Mouse (Mus musculus) CH12.LX (cell line): ENCODE measurements at regions not wholly inside any gene's neighbourhood (a gene's known extent, or its start where the extent isn't known, plus 50 kb on each side); places are given as distances from the start of the nearest gene placed in this dataset.

ENCODE experiments used
- CHD1 ChIP-seq: IDR thresholded peaks from 2 replicates; pipeline ENCODE4 v1.6.1; 2012; ENCODE audit warnings: low read depth, low read length, improper control_type of control experiment, inconsistent platforms
- CHD2 ChIP-seq: IDR thresholded peaks from 2 replicates; pipeline ENCODE4 v1.6.1; 2011; ENCODE audit warnings: low read length, improper control_type of control experiment
- CTCF ChIP-seq, 2 experiments: IDR thresholded peaks in 1 of 2; conservative IDR thresholded peaks in 1 of 2; 2 replicates each; pipeline ENCODE4 v1.5.1; 2011 to 2012; ENCODE audit warnings: low read depth in 2 of 2, low read length in 2 of 2, improper control_type of control experiment in 1 of 2, inconsistent platforms in 1 of 2, mild to moderate bottlenecking in 1 of 2, moderate library complexity in 1 of 2
- EP300 ChIP-seq: IDR thresholded peaks from 2 replicates; pipeline ENCODE4 v1.6.1; 2011; ENCODE audit warnings: low read length, improper control_type of control experiment
- ETS1 ChIP-seq: conservative IDR thresholded peaks from 2 replicates; pipeline ENCODE4 v1.6.1; 2012; ENCODE audit warnings: low read depth, mild to moderate bottlenecking, inconsistent platforms, low read length, improper control_type of control experiment, moderate library complexity
- GABPA ChIP-seq: IDR thresholded peaks from 2 replicates; pipeline ENCODE4 v1.6.1; 2012; ENCODE audit warnings: low read depth, low read length, improper control_type of control experiment, inconsistent platforms; ENCODE audit not compliant: insufficient replicate concordance
- KAT2A ChIP-seq: IDR thresholded peaks from 2 replicates; pipeline ENCODE4 v1.6.1; 2012; ENCODE audit warnings: low read length, improper control_type of control experiment, inconsistent platforms; ENCODE audit not compliant: insufficient replicate concordance
- MAX ChIP-seq: IDR thresholded peaks from 2 replicates; pipeline ENCODE4 v1.6.1; 2011; ENCODE audit warnings: low read length, improper control_type of control experiment
- MEF2A ChIP-seq: IDR thresholded peaks from 2 replicates; pipeline ENCODE4 v1.6.1; 2014; ENCODE audit warnings: low read depth, mild to moderate bottlenecking, inconsistent platforms, low read length, improper control_type of control experiment, borderline replicate concordance
- POLR2A ChIP-seq: IDR thresholded peaks from 2 replicates; pipeline ENCODE4 v1.6.1; 2011; ENCODE audit warnings: low read depth, mild to moderate bottlenecking, improper control_type of control experiment, low read length
- SIN3A ChIP-seq: IDR thresholded peaks from 2 replicates; pipeline ENCODE4 v1.6.1; 2012; ENCODE audit warnings: low read length, improper control_type of control experiment, inconsistent platforms
- UBTF ChIP-seq: IDR thresholded peaks from 2 replicates; pipeline ENCODE4 v1.6.1; 2012; ENCODE audit warnings: low read depth, mild to moderate bottlenecking, inconsistent platforms, low read length, improper control_type of control experiment, moderate library complexity
- ZNF384 ChIP-seq: IDR thresholded peaks from 2 replicates; pipeline ENCODE4 v1.6.1; 2012; ENCODE audit warnings: low read depth, low read length, improper control_type of control experiment, inconsistent platforms

DNA sequence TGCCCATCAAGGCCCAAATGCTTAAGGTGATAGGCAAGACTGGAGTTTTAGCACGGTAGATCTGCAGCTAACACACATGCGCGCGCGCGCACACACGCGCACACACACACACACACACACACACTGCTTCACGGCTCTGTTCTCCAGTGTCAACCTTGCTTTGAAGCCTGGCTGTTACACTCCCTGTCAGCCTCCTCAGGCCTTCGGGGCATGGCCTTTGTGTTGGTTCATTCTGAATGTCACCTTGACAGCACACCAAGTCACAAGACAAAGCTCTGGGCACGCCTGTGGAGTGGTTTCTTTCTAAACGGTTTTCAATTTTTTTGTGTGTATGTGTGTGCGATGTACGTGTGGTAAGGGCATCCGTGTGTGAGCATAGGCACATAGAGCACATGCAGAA is 128.4 kb downstream of the Vrk1 start:
- TF ChIP-seq POLR2A (no peak), GABPA (no peak), CHD1 (no peak), UBTF (no peak), CTCF (conservative IDR thresholded peaks at IDR 0.05 in 1 of 2, IDR thresholded peaks at IDR 0.05 in 1 of 2; ENCODE audit: low read depth in 2 of 2, low read length in 2 of 2) (no peak), SIN3A (no peak), ZNF384 (no peak), KAT2A (no peak), MEF2A (no peak), ETS1 (no peak), EP300 (no peak), MAX (no peak), CHD2 (no peak)
